Mouse (Mus musculus): Measurements from ENCODE around the gene Slc33a1. TPM values are rescaled to one million over a fixed set of nuclear protein-coding genes. Genes with fewer than 3 reads are reported as not detected.
A peak's percentile ranks its signal among the peaks of the same experiment; 100 is the strongest.

The Slc33a1 gene
- polyA plus RNA-seq, 1 experiment from 2014 or later: 13.3 TPM

DNA sequence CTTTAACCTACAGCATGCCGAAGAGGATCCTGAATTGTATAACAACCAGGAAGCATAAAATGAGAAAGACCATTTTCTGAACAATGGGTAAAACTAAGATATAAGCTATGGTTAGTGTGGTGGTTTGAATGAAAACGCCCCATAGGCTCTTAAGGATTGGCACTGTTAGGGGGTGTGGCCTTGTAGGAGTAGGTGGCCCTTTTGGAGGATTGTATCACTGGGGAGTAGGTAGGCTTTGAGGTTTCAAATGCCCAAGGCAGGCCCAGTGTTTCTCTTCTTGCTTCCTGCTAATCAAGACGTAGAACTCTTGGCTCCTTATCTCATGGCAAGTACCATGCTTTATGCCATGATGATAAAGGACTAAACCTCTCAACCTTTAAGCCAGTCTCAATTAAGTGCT is 14.7 kb downstream of the Slc33a1 start:
- no peaks in the 10 kb centered on the region for H3K4me1 ChIP-seq (replicated peaks; ENCODE audit: control insufficient read depth, insufficient read depth, low read length)
- H3K27me3 ChIP-seq (ENCODE audit: control insufficient read depth, insufficient read depth, low read length): no peaks in the 10 kb centered on the region
- H3K9ac ChIP-seq (ENCODE audit: low read depth, low read length): no peak overlapping the region
- ATAC-seq (ENCODE audit: low FRiP score): no peak
- H3K4me2 ChIP-seq (replicated peaks; ENCODE audit: low read depth, low read length): no peak overlapping the region
- no peaks in the 10 kb centered on the region for H3K36me3 ChIP-seq (ENCODE audit: control insufficient read depth, insufficient read depth, low read length)
- 92% methylated on average over 3 of the region's 3 CpGs for WGBS
- no peak overlapping the region for H3K27ac ChIP-seq (ENCODE audit: low read depth, low read length)
- H3K9me3 ChIP-seq (ENCODE audit: control insufficient read depth, low read length): no peaks in the 10 kb centered on the region
- no peak overlapping the region for H3K4me3 ChIP-seq (ENCODE audit: low read depth, low read length)
- no peak for DNase-seq (ENCODE audit: low spot score)

DNA sequence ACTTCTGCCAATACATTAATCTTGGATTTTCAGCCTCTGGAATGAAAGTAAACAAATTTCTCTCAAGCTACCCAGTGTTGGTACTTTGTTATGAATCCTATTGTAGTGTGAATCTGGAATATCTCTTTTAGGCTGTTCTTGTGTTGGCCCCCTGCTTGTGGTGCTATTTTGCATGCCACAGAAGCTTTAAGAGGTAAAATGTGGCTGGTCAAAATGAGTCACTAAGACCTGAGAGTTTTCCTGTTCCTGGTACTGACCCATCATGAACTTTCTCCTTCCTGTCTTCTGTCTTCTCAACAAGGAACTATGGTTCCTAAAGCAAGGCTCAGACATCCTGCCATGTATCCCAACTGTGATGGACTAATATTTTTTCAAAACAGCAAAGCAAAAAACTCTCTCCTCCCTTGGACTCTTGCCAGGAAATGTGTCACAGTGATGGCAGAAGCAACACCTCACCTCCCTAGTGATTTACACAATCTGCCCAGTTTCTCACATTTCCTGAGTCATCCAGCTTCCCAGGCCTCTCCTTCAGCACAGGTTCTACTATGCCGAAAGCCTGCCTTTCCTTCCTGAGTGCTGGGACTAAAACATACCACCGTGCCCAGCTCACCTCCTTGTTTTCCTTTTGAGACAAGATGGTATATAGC is 23.2 kb downstream of the Slc33a1 start:
- Histone ChIP-seq H3K27me3 (ENCODE audit: control insufficient read depth, insufficient read depth, low read length) (no peaks in the 10 kb centered on the region), H3K4me2 (replicated peaks; ENCODE audit: low read depth, low read length) (no peak overlapping the region), H3K4me1 (replicated peaks; ENCODE audit: control insufficient read depth, insufficient read depth, low read length) (no peaks in the 10 kb centered on the region), H3K27ac (ENCODE audit: low read depth, low read length) (no peak overlapping the region), H3K4me3 (ENCODE audit: low read depth, low read length) (no peak overlapping the region), H3K9ac (ENCODE audit: low read depth, low read length) (no peak overlapping the region), H3K36me3 (ENCODE audit: control insufficient read depth, insufficient read depth, low read length) (no peaks in the 10 kb centered on the region), H3K9me3 (ENCODE audit: control insufficient read depth, low read length) (no peaks in the 10 kb centered on the region)
- DNase-seq (ENCODE audit: low spot score) (no peak), ATAC-seq (ENCODE audit: low FRiP score) (no peak)
- WGBS: 90% methylated on average over 2 of the region's 2 CpGs

DNA sequence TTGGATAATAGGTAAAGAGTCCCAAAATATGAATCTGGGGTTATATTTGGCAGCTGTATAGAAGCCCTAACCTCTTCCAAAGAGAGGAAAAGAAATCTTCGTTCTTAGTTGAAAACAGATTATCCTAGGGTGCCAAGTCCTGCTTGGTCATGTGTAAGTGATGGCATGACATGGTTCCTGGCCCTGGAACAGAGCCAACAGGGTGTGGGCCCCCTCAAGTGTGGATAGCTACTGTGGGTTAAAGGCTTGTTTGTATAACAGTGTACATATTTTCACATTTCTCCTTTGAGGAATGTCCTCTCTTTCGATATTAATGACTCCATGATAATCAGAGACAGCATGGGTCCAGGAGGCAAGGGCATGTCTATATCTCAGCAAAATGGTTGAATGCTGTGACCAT is 25.6 kb downstream of the Slc33a1 start:
- DNase-seq (ENCODE audit: low spot score) (no peak), ATAC-seq (ENCODE audit: low FRiP score) (no peak)
- H3K9ac ChIP-seq (ENCODE audit: low read depth, low read length): no peak overlapping the region
- no peak overlapping the region for H3K4me2 ChIP-seq (replicated peaks; ENCODE audit: low read depth, low read length)
- no peaks in the 10 kb centered on the region for H3K4me1 ChIP-seq (replicated peaks; ENCODE audit: control insufficient read depth, insufficient read depth, low read length)
- 97% methylated on average over 2 of the region's 2 CpGs for WGBS
- H3K27me3 ChIP-seq (ENCODE audit: control insufficient read depth, insufficient read depth, low read length): no peaks in the 10 kb centered on the region
- H3K9me3 ChIP-seq (ENCODE audit: control insufficient read depth, low read length): no peaks in the 10 kb centered on the region
- H3K27ac ChIP-seq (ENCODE audit: low read depth, low read length): no peak overlapping the region
- no peak overlapping the region for H3K4me3 ChIP-seq (ENCODE audit: low read depth, low read length)
- no peaks in the 10 kb centered on the region for H3K36me3 ChIP-seq (ENCODE audit: control insufficient read depth, insufficient read depth, low read length)

DNA sequence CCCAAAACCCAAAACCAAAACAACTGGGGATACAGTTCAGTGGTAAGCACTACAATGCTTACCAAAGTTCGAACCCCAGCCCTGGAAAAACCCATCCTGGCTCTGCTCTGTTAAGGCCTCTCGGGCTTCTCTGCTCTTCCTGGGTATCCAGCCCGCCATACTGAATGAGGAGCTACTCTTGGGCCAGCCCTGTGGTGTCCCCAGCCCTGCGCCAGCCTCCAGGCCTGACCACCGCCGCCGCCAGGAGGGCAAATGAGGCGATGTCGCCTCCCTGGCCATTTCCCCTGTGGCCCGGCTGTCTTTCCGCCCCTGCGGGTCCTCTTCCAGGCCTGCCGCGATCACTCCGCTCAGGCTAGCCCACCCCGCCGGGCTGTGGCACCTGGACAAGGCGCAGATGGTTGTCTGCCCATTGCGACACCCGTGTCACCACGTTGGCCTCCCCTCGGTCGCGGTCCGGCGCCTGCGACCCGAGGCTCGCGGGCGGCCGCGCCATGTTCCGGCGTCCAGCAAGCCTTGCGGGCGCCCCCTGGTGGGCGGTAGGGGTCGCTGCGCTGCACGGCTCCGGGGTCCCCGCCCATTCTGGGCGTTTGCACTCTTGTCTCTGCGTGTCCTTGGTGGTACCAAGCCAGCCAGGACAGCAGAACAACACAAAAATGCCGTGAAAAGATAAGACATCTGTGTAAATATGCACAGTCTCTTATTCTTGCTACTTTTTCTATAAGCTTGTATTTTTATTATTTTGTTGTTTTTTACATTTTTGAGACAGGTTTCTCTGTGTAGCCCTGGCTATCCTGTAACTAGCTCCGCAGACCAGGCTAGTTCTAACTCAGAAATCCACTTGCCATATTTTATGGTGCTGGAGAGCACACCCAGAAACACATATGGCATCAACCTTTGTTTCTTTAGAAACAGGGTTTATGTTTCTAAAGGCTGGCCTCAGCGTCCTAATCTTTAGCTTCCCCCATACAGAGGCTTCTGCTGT is 35.4 kb downstream of the Slc33a1 start, which contains the start of gene E130311K13Rik:
E130311K13Rik (minus strand) TSS at position 595 of the 982 bp plus-strand sequence.
- H3K9ac ChIP-seq (ENCODE audit: low read depth, low read length): peak within 1 kb of the TSS; percentile 92

DNA sequence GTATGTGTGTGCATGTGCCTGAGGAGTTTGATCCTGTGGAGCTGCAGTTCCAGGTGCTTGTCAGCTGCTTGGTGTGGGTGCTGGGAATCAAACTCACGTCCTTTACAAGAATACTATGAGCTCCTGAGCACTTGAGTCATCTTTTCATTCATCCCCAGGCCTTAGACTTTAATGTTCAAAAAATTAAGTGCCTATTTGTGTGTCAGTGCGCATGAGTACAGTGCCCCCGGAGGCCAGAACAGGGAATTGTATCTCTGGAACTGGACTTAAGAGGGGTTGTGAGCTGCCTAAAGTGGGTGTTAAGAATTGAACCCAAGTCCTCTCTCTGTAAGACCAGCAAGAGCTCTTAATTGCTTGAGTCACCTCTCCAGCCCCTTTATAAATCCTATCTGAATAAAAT is 44.9 kb downstream of the Slc33a1 start:
- H3K4me3 ChIP-seq (ENCODE audit: low read depth, low read length): no peak overlapping the region
- no peaks in the 10 kb centered on the region for H3K36me3 ChIP-seq (ENCODE audit: control insufficient read depth, insufficient read depth, low read length)
- WGBS: 58% methylated on average over 3 of the region's 3 CpGs
- no peaks in the 10 kb centered on the region for H3K9me3 ChIP-seq (ENCODE audit: control insufficient read depth, low read length)
- DNase-seq (ENCODE audit: low spot score) (peak; percentile 51), ATAC-seq (ENCODE audit: low FRiP score) (no peak)
- no peaks in the 10 kb centered on the region for H3K4me1 ChIP-seq (replicated peaks; ENCODE audit: control insufficient read depth, insufficient read depth, low read length)
- H3K27ac ChIP-seq (ENCODE audit: low read depth, low read length): no peak overlapping the region
- H3K9ac ChIP-seq (ENCODE audit: low read depth, low read length): no peak overlapping the region
- no peaks in the 10 kb centered on the region for H3K27me3 ChIP-seq (ENCODE audit: control insufficient read depth, insufficient read depth, low read length)
- no peak overlapping the region for H3K4me2 ChIP-seq (replicated peaks; ENCODE audit: low read depth, low read length)

More for the DNA sequence above, 35.4 kb downstream of the Slc33a1 start, which contains the start of gene E130311K13Rik:
- no peaks in the 10 kb centered on the region for H3K36me3 ChIP-seq (ENCODE audit: control insufficient read depth, insufficient read depth, low read length)
- no peaks in the 10 kb centered on the region for H3K27me3 ChIP-seq (ENCODE audit: control insufficient read depth, insufficient read depth, low read length)
- H3K9me3 ChIP-seq (ENCODE audit: control insufficient read depth, low read length): no peaks in the 10 kb centered on the region
- H3K4me3 ChIP-seq (ENCODE audit: low read depth, low read length): peak within 1 kb of the TSS; percentile 60
- no peaks in the 10 kb centered on the region for H3K4me1 ChIP-seq (replicated peaks; ENCODE audit: control insufficient read depth, insufficient read depth, low read length)
- H3K4me2 ChIP-seq (replicated peaks; ENCODE audit: low read depth, low read length): peak within 1 kb of the TSS; percentile 72
- ATAC-seq (ENCODE audit: low FRiP score) (peak; percentile 97), DNase-seq (ENCODE audit: low spot score) (peak; percentile 96)
- peak within 1 kb of the TSS; percentile 83 for H3K27ac ChIP-seq (ENCODE audit: low read depth, low read length)
- 5% methylated on average over 47 of the region's 48 CpGs for WGBS

DNA sequence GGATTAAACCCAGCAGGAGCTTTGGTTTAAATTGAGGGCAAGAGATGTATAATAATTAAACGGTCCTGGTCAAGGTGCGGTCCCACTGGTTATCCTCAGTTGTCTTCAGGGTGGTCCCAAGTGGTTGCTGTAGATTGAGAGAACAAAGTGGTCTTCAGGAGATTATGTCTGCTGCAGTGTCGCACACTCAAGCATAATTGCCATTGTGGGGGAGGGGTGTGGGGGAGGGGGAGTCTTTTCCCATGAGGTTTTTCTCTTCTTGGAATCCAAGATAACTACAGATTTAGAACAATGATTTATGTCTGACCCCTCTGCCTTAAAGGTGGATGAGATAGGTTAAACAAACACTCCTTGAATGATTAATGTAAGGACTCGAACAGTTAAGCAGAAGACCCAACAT is 54.3 kb downstream of the Slc33a1 start:
- H3K4me3 ChIP-seq (ENCODE audit: low read depth, low read length): no peak overlapping the region
- whole genome bisulfite sequencing: 90% methylated on average over 4 of the region's 4 CpGs
- DNase-seq (ENCODE audit: low spot score): no peak
- H3K4me2 ChIP-seq (replicated peaks; ENCODE audit: low read depth, low read length): no peak overlapping the region
- H3K27ac ChIP-seq (ENCODE audit: low read depth, low read length): no peak overlapping the region
- no peaks in the 10 kb centered on the region for H3K36me3 ChIP-seq (ENCODE audit: control insufficient read depth, insufficient read depth, low read length)
- no peak for ATAC-seq (ENCODE audit: low FRiP score)
- no peaks in the 10 kb centered on the region for H3K27me3 ChIP-seq (ENCODE audit: control insufficient read depth, insufficient read depth, low read length)
- no peak overlapping the region for H3K9ac ChIP-seq (ENCODE audit: low read depth, low read length)
- H3K9me3 ChIP-seq (ENCODE audit: control insufficient read depth, low read length): no peaks in the 10 kb centered on the region
- H3K4me1 ChIP-seq (replicated peaks; ENCODE audit: control insufficient read depth, insufficient read depth, low read length): no peaks in the 10 kb centered on the region

DNA sequence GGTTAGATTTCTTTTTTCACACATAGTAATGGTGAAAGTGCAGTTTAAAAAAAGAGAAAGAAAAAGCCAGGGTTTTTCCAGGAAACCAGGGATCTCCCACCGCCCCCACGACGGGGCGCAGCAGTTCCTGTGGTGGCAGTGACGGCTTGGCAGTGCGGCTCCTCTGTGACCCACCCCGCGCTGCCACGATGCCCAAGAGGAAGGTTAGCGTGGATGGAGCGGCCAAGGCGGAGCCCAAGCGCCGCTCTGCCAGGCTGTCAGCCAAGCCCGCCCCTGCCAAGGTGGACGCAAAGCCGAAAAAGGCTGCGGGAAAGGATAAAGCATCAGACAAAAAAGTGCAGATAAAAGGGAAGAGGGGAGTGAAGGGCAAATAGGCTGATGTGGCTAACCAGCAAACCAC is 59.3 kb downstream of the Slc33a1 start:
- WGBS: 1% methylated on average over 18 of the region's 18 CpGs
- Histone ChIP-seq H3K4me2 (replicated peaks; ENCODE audit: low read depth, low read length) (peak overlapping the region; percentile 63), H3K4me1 (replicated peaks; ENCODE audit: control insufficient read depth, insufficient read depth, low read length) (no peaks in the 10 kb centered on the region; the same call in 1 of the 2 replicates), H3K36me3 (ENCODE audit: control insufficient read depth, insufficient read depth, low read length) (no peaks in the 10 kb centered on the region), H3K9me3 (ENCODE audit: control insufficient read depth, low read length) (no peaks in the 10 kb centered on the region), H3K9ac (ENCODE audit: low read depth, low read length) (peak overlapping the region; percentile 58), H3K4me3 (ENCODE audit: low read depth, low read length) (peak overlapping the region; percentile 27; the same call in 1 of the 2 replicates), H3K27ac (ENCODE audit: low read depth, low read length) (no peak overlapping the region), H3K27me3 (ENCODE audit: control insufficient read depth, insufficient read depth, low read length) (no peaks in the 10 kb centered on the region)
- DNase-seq (ENCODE audit: low spot score) (peak; percentile 36), ATAC-seq (ENCODE audit: low FRiP score) (no peak)

DNA sequence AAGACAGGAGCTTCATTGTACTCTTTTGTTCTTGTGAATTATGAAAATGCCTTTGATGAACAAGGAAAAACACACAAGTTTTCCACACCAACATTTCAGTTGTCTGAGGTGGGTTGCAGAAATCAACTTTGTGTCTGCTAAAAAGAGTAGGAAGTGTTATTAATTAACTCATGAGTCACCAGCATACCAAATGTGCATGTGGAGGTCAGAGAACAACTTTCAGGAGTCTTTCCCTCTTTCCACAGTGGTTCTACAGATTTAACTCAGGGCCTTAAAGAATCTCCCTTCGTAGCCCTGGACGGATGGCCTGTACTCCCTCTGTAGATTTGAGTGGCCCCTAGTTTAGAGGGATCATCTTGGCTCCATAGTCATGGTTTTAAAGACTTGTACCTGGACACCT is 60.4 kb downstream of the Slc33a1 start:
- DNase-seq (ENCODE audit: low spot score): no peak
- Histone ChIP-seq H3K9ac (ENCODE audit: low read depth, low read length) (no peak overlapping the region), H3K4me1 (replicated peaks; ENCODE audit: control insufficient read depth, insufficient read depth, low read length) (no peaks in the 10 kb centered on the region; the same call in 1 of the 2 replicates), H3K36me3 (ENCODE audit: control insufficient read depth, insufficient read depth, low read length) (no peaks in the 10 kb centered on the region), H3K4me3 (ENCODE audit: low read depth, low read length) (no peak overlapping the region), H3K4me2 (replicated peaks; ENCODE audit: low read depth, low read length) (no peak overlapping the region), H3K9me3 (ENCODE audit: control insufficient read depth, low read length) (no peaks in the 10 kb centered on the region), H3K27ac (ENCODE audit: low read depth, low read length) (no peak overlapping the region), H3K27me3 (ENCODE audit: control insufficient read depth, insufficient read depth, low read length) (no peaks in the 10 kb centered on the region)
- 68% methylated on average over 2 of the region's 2 CpGs for WGBS
- no peak for ATAC-seq (ENCODE audit: low FRiP score)

Measured in hindbrain, embryonic 11.5 days (tissue).